Mouse (Mus musculus): ENCODE data around the gene Zp1. TPM values are rescaled to one million over a fixed set of nuclear protein-coding genes. Genes with fewer than 3 reads are reported as not detected.
A peak's percentile ranks its signal among the peaks of the same experiment; 100 is the strongest.

Gene Zp1
- polyA plus RNA-seq, 1 experiment from 2014 or later, result not detected

DNA sequence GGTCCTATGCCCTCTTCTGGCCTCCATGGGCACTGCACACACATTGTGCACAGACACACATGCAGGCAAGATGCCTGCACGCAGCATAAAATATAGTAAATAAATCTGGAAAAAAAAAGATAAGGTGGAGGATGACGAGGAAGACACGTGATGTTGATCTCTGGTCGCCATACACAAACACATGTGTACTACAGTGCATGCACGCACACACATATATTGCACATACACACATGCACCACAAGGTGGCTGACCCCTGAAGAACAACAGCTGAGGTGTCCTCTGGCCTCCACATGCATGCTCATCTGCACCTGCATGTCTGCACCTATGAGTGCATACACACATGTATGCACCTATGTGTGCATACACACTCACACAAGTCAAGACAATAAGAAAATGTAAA, 15.6 kb upstream of the Zp1 start:
- 91% methylated on average over 5 of the region's 5 CpGs for WGBS
- no peak overlapping the region for H3K4me3 ChIP-seq (ENCODE audit: low read depth, low read length)

DNA sequence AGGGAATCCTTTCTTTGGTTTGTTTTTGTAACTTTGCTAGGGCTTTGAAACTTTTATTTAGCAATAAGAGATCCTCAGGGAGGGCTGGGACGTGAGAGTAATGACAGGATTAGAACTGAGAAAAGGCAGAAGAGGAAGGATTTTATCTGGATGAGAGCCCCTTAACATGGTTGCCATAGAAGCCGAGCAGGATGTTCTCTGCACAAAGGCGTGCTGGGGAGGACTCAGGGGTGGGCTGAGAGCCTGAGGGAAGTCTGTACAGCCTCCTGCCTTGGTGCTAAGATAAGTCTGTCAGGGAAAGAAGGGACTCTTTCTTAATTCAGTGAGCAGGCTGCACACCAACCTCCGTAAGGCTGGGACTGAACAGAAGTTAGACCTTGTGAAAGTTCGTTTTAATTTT, 14.6 kb upstream of the Zp1 start:
- H3K4me3 ChIP-seq (ENCODE audit: low read depth, low read length), result no peak overlapping the region
- H3K9me3 ChIP-seq (ENCODE audit: control insufficient read depth, low read length), result no peaks in the 10 kb centered on the region
- no peak overlapping the region for H3K27ac ChIP-seq (ENCODE audit: low read depth, low read length)
- H3K4me2 ChIP-seq (replicated peaks; ENCODE audit: low read depth, low read length), result no peak overlapping the region
- no peaks in the 10 kb centered on the region for H3K36me3 ChIP-seq (ENCODE audit: control insufficient read depth, insufficient read depth, low read length)
- no peak overlapping the region for H3K9ac ChIP-seq (ENCODE audit: low read depth, low read length)
- ATAC-seq (ENCODE audit: low FRiP score), result no peak
- H3K27me3 ChIP-seq (ENCODE audit: control insufficient read depth, insufficient read depth, low read length), result no peaks in the 10 kb centered on the region
- DNase-seq (ENCODE audit: low spot score), result no peak
- no peaks in the 10 kb centered on the region for H3K4me1 ChIP-seq (replicated peaks; ENCODE audit: control insufficient read depth, insufficient read depth, low read length)
- WGBS, result 40% methylated on average over 5 of the region's 5 CpGs

More for the DNA sequence above, 15.6 kb upstream of the Zp1 start:
- no peak overlapping the region for H3K4me2 ChIP-seq (replicated peaks; ENCODE audit: low read depth, low read length)
- H3K27ac ChIP-seq (ENCODE audit: low read depth, low read length), result no peak overlapping the region
- H3K9me3 ChIP-seq (ENCODE audit: control insufficient read depth, low read length), result no peaks in the 10 kb centered on the region
- ATAC-seq (ENCODE audit: low FRiP score) (no peak), DNase-seq (ENCODE audit: low spot score) (no peak)
- H3K27me3 ChIP-seq (ENCODE audit: control insufficient read depth, insufficient read depth, low read length), result no peaks in the 10 kb centered on the region
- H3K4me1 ChIP-seq (replicated peaks; ENCODE audit: control insufficient read depth, insufficient read depth, low read length), result no peaks in the 10 kb centered on the region
- no peaks in the 10 kb centered on the region for H3K36me3 ChIP-seq (ENCODE audit: control insufficient read depth, insufficient read depth, low read length)
- no peak overlapping the region for H3K9ac ChIP-seq (ENCODE audit: low read depth, low read length)

DNA sequence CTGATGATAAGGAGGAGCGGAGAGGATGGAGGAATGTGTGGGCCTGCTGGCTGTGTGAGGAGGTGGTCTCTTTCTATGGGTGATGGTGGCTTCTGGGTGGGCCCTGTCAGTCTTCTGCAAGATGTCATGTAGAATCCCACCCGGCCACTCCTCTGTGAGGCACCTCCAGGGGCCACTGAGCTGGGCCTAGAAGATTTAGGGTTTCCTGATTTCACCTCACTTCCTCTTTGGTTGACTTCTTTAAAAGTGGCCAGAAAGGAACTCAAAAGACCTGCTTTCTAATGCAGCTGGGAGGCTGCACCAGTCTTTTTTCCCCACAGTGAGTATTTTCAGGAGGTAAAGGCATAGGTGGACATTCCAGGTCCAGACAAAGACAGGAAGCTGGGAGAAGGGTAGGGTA, 10.2 kb upstream of the Zp1 start:
- no peak overlapping the region for H3K4me3 ChIP-seq (ENCODE audit: low read depth, low read length)
- no peaks in the 10 kb centered on the region for H3K27me3 ChIP-seq (ENCODE audit: control insufficient read depth, insufficient read depth, low read length)
- DNase-seq (ENCODE audit: low spot score) (no peak), ATAC-seq (ENCODE audit: low FRiP score) (no peak)
- H3K9ac ChIP-seq (ENCODE audit: low read depth, low read length), result no peak overlapping the region
- H3K9me3 ChIP-seq (ENCODE audit: control insufficient read depth, low read length), result no peaks in the 10 kb centered on the region
- 96% methylated on average over 2 of the region's 2 CpGs for WGBS
- no peak overlapping the region for H3K4me2 ChIP-seq (replicated peaks; ENCODE audit: low read depth, low read length)
- H3K27ac ChIP-seq (ENCODE audit: low read depth, low read length), result no peak overlapping the region
- no peaks in the 10 kb centered on the region for H3K36me3 ChIP-seq (ENCODE audit: control insufficient read depth, insufficient read depth, low read length)
- no peaks in the 10 kb centered on the region for H3K4me1 ChIP-seq (replicated peaks; ENCODE audit: control insufficient read depth, insufficient read depth, low read length)

DNA sequence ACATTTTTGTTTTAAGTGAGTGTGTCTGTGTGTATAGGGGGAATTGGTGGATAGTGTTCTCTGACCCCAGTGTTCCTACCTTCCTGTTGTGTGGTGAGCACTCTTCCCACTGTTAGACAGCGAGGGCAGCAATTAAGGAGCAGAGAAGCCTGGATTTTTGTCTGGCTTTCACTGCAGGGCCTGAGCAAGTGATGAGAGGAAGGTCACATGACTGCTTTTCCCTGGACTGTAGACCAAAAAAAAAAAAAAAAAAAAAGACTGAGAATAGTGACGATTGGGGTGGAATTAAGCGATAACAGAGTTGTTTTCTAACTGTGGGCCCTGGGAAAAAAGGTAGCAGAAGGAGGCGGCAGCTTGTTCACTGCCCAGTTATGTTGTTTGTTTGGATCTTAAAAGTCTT, 6.2 kb upstream of the Zp1 start:
- Histone ChIP-seq H3K9ac (ENCODE audit: low read depth, low read length) (no peak overlapping the region), H3K4me1 (replicated peaks; ENCODE audit: control insufficient read depth, insufficient read depth, low read length) (no peaks in the 10 kb centered on the region), H3K36me3 (ENCODE audit: control insufficient read depth, insufficient read depth, low read length) (no peaks in the 10 kb centered on the region), H3K27ac (ENCODE audit: low read depth, low read length) (peak overlapping the region; percentile 51; the same call in 1 of the 2 replicates), H3K4me3 (ENCODE audit: low read depth, low read length) (no peak overlapping the region), H3K9me3 (ENCODE audit: control insufficient read depth, low read length) (no peaks in the 10 kb centered on the region), H3K4me2 (replicated peaks; ENCODE audit: low read depth, low read length) (no peak overlapping the region), H3K27me3 (ENCODE audit: control insufficient read depth, insufficient read depth, low read length) (no peaks in the 10 kb centered on the region)
- WGBS, result 35% methylated on average over 4 of the region's 4 CpGs
- 0 out of 2 replicates have a peak, but pooled peaks have one; percentile 19 for ATAC-seq (ENCODE audit: low FRiP score)
- no peak for DNase-seq (ENCODE audit: low spot score)

DNA sequence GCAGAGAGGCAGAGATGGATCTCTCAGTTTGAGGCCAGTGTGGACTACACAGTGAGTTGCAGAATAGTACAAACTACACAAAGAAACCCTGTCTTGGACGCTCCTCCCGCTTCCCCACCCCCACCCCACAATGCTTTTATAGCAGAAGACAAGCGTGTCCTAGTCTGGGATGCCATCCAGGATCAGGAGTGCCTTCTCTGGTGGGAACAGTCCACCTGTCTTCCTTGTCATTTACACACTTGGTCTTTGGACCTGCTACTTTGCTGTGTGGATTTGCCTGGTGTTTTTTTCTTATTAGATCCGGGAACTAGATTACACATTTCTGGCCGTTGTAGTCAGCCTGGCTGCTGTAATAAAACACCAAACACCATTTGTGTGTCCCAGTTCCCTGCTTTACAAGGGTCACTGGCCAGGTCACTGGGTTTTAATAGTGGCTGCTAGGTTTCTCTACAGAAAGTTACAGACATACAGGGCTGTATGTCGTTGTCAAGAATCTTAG, 5.7 kb upstream of the Zp1 start:
- DNase-seq (ENCODE audit: low spot score), result peak; percentile 30

DNA sequence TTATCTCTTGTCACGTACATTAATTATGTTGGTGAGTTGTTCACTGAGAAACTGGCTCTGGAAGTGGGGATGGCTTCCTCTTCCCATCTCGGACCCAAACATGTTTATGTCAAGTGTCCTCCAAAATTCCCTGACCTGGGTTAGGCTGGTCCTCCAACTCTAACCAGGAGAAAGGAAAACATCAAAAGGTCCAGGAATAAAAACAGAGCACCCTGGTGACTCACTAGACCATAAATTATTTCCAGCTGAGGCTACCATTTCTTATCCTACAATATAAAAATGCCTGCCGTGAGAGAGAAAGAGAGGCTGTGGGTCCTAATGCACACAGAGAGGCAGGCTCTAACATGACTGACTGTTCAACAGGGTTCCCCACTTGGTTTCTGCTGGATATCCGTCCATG, 3.8 kb upstream of the Zp1 start:
- Histone ChIP-seq H3K4me2 (replicated peaks; ENCODE audit: low read depth, low read length) (no peak overlapping the region), H3K4me3 (ENCODE audit: low read depth, low read length) (no peak overlapping the region), H3K27me3 (ENCODE audit: control insufficient read depth, insufficient read depth, low read length) (no peaks in the 10 kb centered on the region), H3K4me1 (replicated peaks; ENCODE audit: control insufficient read depth, insufficient read depth, low read length) (no peaks in the 10 kb centered on the region), H3K9me3 (ENCODE audit: control insufficient read depth, low read length) (no peaks in the 10 kb centered on the region), H3K36me3 (ENCODE audit: control insufficient read depth, insufficient read depth, low read length) (no peaks in the 10 kb centered on the region), H3K27ac (ENCODE audit: low read depth, low read length) (no peak overlapping the region), H3K9ac (ENCODE audit: low read depth, low read length) (no peak overlapping the region)
- ATAC-seq (ENCODE audit: low FRiP score) (no peak), DNase-seq (ENCODE audit: low spot score) (no peak)
- 59% methylated on average over 4 of the region's 4 CpGs for WGBS

More for the DNA sequence above, 5.7 kb upstream of the Zp1 start:
- no peaks in the 10 kb centered on the region for H3K9me3 ChIP-seq (ENCODE audit: control insufficient read depth, low read length)
- H3K27me3 ChIP-seq (ENCODE audit: control insufficient read depth, insufficient read depth, low read length), result no peaks in the 10 kb centered on the region
- peak; percentile 4; the same call in 1 of the 2 replicates for ATAC-seq (ENCODE audit: low FRiP score)
- no peak overlapping the region for H3K4me2 ChIP-seq (replicated peaks; ENCODE audit: low read depth, low read length)
- 22% methylated on average over 6 of the region's 6 CpGs for WGBS
- H3K9ac ChIP-seq (ENCODE audit: low read depth, low read length), result no peak overlapping the region
- no peak overlapping the region for H3K4me3 ChIP-seq (ENCODE audit: low read depth, low read length)
- peak overlapping the region; percentile 51; the same call in 1 of the 2 replicates for H3K27ac ChIP-seq (ENCODE audit: low read depth, low read length)
- no peaks in the 10 kb centered on the region for H3K36me3 ChIP-seq (ENCODE audit: control insufficient read depth, insufficient read depth, low read length)
- H3K4me1 ChIP-seq (replicated peaks; ENCODE audit: control insufficient read depth, insufficient read depth, low read length), result no peaks in the 10 kb centered on the region

DNA sequence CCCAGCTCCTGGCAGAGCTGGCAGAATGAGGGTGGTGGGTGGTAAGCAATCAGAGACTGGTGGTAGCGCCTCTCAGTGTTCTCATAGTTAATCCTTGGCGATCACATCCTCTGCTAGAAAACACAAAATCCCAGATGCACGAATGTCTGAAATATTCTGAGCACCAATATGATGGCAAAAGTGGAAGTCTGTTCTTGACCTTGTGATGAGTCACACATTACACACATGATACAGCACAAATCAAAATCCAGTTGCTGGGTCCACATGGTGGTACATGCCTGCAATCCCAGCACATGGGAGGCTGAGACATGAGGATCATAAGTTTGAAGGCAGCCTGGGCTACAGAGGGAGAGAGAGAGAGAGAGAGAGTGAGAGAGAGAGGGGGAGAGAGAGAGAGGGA, 626 bp upstream of the Zp1 start:
- Histone ChIP-seq H3K27me3 (ENCODE audit: control insufficient read depth, insufficient read depth, low read length) (no peaks in the 10 kb centered on the region), H3K9ac (ENCODE audit: low read depth, low read length) (no peak overlapping the region), H3K4me2 (replicated peaks; ENCODE audit: low read depth, low read length) (no peak overlapping the region), H3K9me3 (ENCODE audit: control insufficient read depth, low read length) (no peaks in the 10 kb centered on the region), H3K36me3 (ENCODE audit: control insufficient read depth, insufficient read depth, low read length) (no peaks in the 10 kb centered on the region), H3K4me1 (replicated peaks; ENCODE audit: control insufficient read depth, insufficient read depth, low read length) (no peaks in the 10 kb centered on the region), H3K27ac (ENCODE audit: low read depth, low read length) (no peak overlapping the region), H3K4me3 (ENCODE audit: low read depth, low read length) (no peak overlapping the region)
- DNase-seq (ENCODE audit: low spot score) (no peak), ATAC-seq (ENCODE audit: low FRiP score) (no peak)
- WGBS, result 73% methylated on average over 3 of the region's 3 CpGs

DNA sequence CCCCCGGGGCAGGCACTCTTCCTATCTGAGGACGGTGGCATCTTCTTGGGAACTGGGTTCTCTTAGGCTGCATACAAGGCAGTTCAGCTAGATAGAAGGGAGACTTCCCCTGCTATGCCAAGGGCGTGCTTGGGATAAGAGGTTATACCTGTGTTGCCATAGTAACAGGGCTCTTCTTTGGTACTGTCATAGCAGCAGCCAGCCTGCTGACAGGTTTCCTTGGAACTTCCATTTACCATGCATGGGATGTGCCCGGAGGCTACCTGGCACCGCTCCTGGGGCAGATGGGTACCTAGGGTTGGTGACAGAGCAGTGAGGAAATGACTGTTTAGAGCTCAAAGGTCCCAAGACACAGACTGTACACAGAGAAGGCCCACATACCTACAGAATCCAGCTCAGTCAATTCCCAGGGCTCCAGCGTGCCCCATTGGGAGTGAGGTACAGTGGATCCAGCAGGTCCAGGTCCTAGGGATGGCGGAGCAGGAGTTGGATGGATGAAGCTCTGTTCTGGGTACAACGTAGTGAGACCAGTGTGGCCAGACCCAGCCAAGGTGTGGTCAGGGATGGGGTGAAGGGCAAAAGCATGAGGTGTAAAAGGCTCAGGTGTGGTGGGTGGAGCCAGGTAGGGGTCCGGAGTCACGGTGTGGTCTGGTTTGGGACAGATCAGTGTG, 2.0 kb downstream of the Zp1 start:
- DNase-seq (ENCODE audit: low spot score), result no peak
- ATAC-seq (ENCODE audit: low FRiP score), result no peak
- 86% methylated on average over 10 of the region's 10 CpGs for WGBS

DNA sequence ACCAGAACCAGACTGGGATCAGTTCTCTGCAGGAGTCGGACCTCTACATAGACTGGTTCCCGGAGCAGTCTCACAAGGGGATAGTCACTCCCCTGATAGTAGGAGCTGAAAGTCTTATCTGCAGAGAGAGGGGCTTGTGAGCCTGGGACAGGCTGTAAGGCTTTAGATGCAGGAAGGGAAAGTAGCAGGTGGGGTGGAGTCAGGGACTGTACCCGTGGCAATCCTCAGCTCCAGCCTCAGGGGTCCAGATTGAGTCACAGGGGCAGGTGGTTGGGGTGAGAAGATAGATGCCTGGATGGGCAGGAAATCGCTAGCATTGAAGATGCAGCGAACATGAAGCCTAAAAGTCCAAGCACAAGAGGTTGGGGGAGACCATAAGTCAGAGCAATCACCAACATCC, 3.9 kb downstream of the Zp1 start:
- no peaks in the 10 kb centered on the region for H3K4me1 ChIP-seq (replicated peaks; ENCODE audit: control insufficient read depth, insufficient read depth, low read length)
- H3K36me3 ChIP-seq (ENCODE audit: control insufficient read depth, insufficient read depth, low read length), result no peaks in the 10 kb centered on the region
- H3K4me2 ChIP-seq (replicated peaks; ENCODE audit: low read depth, low read length), result no peak overlapping the region
- no peaks in the 10 kb centered on the region for H3K27me3 ChIP-seq (ENCODE audit: control insufficient read depth, insufficient read depth, low read length)
- no peak overlapping the region for H3K4me3 ChIP-seq (ENCODE audit: low read depth, low read length)
- DNase-seq (ENCODE audit: low spot score) (no peak), ATAC-seq (ENCODE audit: low FRiP score) (no peak)
- 62% methylated on average over 5 of the region's 5 CpGs for WGBS
- H3K9ac ChIP-seq (ENCODE audit: low read depth, low read length), result no peak overlapping the region
- no peaks in the 10 kb centered on the region for H3K9me3 ChIP-seq (ENCODE audit: control insufficient read depth, low read length)
- H3K27ac ChIP-seq (ENCODE audit: low read depth, low read length), result no peak overlapping the region

More for the DNA sequence above, 2.0 kb downstream of the Zp1 start:
- Histone ChIP-seq H3K9ac (ENCODE audit: low read depth, low read length) (no peak overlapping the region), H3K27me3 (ENCODE audit: control insufficient read depth, insufficient read depth, low read length) (no peaks in the 10 kb centered on the region), H3K27ac (ENCODE audit: low read depth, low read length) (no peak overlapping the region), H3K36me3 (ENCODE audit: control insufficient read depth, insufficient read depth, low read length) (no peaks in the 10 kb centered on the region), H3K4me2 (replicated peaks; ENCODE audit: low read depth, low read length) (no peak overlapping the region), H3K4me1 (replicated peaks; ENCODE audit: control insufficient read depth, insufficient read depth, low read length) (no peaks in the 10 kb centered on the region), H3K9me3 (ENCODE audit: control insufficient read depth, low read length) (no peaks in the 10 kb centered on the region), H3K4me3 (ENCODE audit: low read depth, low read length) (no peak overlapping the region)
